Mouse (Mus musculus): ENCODE results near the gene Actrt3. TPM values are rescaled to one million over a fixed set of nuclear protein-coding genes. Genes with fewer than 3 reads are reported as not detected.

The Actrt3 gene
- total RNA-seq (2021) = not detected
- long read RNA-seq, experiment 1 = 0 reads
- long read RNA-seq, experiment 2 = 0 reads

DNA sequence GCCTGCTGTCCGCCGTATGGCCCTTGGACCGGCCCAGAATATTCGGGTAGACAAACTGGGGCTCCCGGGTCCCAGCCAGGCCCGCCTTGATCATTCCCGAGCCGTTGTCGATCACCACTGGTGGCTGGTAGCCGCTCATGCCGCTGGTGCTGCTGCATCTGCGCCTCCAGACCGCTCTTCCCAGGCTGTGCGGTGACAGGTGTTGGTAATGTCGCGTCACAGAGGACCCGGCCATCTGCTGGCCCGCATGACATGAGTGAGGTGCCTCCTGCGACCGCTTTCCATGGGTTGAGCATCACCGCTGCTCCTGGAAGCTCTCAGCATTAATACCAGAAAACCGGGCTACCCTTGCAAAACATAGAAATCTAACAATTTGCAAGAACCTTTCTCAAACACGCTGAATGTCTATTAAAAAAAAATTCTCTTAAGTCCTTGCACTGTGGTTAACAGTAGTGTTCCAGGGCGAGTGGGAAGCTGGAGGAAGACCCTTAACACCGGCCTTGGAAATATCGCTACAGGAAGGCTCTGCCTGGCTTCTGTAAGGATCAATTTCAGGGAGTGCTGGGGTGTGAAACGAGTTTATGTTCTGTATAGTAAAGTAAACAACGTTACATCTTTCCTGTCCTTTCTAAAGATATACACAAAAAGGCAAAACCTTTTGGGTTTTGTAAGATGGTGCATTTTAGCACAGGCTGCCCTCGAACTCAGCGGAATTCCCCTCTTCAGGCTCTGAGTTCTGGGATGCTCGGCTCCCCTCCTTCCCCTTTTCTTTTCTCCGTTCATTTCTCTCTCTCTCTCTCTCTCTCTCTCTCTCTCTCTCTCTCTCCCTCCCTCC, at the start of gene Actrt3:
Actrt3 (minus strand) TSS at position 229 of the 835 bp plus-strand sequence.
- peak; percentile 22 for DNase-seq

DNA sequence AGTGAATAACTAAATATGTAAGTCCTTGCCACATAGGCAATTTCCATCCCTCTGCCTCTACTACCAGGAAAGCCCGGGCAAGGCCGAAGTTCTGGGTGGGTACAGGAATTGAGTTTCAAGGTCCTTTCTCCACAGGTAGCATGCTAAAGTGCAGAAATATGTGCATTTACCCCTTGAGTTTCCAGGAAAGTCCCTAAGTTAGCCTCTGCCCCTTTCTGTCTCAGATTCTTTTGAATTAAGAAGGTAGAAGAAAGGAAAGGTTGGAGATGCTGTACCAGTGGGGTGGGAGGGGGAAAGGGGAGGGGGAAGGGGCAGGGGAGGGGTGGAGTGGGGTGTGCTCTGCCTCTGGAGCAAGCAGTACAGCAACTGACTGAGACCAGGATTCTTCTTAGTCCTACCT, 48.7 kb upstream of the Actrt3 start:
- no peak for DNase-seq

DNA sequence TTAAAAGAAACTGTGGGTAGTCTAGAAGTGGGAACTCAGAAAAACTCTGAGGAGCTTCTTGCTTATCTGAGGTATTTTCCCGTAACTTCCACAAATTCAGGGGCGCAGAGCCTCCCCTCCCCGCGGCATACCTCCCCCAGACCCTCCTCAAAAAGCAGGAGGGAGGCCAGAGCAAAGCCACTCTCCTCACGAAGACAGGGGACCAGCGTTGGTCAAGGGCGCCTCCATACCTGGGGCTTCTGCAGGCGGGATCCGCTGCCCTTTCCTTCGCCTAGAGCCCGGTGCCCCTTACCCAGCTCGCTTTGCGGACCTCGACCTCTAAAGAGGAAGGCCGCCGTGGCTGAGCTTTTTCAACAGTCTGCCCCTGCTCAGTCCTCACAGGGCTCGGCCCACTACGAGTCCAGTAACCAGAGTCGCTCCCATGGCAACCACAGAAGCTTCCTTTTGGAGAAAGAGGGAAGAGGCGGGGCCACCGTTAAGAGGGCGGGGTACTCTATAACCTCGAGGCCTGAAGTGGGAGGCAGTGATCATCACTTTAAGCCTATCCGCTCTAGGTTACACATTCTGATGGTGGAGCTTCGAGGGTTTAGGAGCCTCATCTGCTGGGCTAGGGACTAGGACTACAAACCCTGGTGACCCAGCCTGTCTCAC, 47.8 kb upstream of the Actrt3 start, which contains the start of gene Lrrc34:
Lrrc34 (minus strand) TSS at position 430 of the 651 bp plus-strand sequence.
- DNase-seq = peak; percentile 61

DNA sequence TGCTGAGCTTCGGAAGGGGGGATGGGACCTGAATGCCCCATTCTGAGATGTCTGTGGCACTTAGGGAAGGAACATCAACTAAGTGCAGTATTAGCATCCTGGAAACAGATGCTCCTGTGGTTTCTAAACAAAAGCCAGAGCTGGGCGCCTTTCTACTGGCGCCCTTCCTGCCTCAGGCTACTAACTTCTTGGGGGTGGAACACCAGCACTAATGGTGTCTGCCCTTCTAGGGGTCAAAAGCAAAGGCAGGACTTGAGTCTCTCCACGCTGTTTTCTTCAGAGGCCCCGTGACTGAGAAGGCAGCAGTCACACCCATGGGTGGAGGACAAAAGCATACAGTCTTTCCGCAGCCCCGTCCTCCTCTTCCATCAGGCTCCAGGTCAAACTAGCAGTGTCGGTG, 47.0 kb upstream of the Actrt3 start:
- DNase-seq = no peak

DNA sequence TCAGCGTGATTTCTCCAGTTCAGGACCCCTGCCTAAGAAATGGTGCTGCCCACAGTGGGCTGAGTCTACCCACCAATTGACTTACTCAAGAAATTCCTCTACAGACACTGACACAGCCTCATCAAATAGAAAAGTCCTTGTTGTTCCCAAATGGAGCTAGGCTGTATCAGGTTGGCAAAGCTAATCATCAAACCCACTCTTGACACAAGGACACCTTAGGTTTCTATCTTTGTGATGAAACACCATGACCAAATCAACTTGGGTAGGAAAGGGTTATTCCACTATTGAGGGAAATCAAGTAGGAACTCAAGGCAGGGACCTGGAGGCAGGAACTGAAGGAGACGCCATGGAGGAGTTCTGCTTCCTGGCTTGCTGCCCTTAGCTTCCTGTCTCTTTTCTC, 44.5 kb upstream of the Actrt3 start, which contains the start of gene Lrriq4:
Lrriq4 (plus strand) TSS at position 301 of the 400 bp plus-strand sequence.
- DNase-seq = no peak

DNA sequence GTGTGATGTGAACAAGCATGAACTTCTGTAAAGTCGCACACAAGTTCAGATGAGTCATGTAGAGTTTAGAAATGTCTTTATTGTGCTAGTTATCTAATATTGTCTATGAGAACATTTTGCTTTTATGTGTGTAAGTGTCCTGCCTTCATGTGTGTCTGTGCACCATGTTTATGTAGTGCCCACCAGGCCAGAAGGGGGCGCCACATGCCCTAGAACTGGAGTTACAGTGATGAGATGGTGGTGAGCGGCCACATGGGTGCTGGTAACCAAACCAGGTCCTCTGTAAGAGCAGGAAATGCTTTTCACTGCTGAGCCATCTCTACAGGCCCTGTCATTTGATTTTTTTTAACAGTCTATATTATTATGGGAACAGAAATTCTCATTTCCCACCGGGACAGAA, 35.9 kb upstream of the Actrt3 start:
- no peak for DNase-seq

DNA sequence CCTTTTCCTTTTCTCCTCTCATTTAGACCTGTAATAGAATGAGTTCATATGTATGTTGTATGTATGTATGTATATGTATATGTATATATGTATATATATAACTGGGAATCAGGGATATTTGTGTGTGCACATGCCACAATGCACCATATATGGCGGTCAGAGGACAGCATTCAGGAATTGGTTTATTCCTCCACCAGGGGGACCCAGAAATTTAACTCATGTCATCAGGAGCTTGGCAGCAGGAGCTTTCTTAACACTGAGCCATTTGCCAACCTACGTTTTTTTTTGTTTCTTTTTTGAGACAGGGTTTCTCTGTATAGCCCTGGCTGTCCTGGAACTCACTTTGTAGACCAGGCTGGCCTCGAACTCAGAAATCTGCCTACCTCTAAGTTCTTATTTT, 33.9 kb upstream of the Actrt3 start:
- no peak for DNase-seq

DNA sequence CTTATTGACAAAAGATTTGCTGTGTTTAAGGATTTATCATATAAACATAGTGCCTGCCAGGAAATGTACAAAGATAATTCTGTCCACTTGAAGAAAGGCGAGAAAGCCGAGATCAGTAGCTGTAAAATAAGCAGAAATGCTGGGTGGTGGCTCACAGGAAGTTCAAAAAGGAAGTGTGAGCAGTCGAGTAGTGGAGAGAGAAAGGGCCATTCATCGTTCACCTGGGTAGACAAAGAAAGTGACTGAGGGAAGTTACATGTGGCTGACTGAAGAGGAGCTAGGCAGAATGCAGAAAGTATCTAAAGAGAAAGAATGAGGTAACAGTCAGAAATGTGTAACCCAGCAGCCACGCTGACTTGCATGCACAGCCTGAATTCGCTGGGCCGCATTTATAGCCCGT, 20.4 kb upstream of the Actrt3 start:
- no peak for DNase-seq

DNA sequence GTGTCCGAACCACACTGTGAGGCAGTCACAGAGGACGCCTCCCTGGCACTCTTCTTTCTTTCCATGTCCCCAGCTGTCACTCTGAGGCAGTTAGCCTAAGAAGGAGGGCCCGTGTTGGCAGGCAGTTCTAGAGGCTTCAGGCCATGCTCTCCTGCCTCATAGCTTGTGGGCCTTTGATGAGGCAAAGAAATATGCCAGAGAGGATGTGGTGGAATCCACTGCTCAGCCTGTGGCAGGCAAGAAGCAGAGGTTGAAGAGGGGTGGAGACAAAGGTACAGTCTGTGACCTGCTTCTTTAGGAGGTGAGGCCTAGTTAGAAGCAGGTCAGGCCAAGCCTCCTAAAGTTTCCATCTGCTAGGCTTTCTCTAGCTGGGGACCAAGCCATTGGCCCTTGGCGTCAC, 11.2 kb upstream of the Actrt3 start:
- DNase-seq = no peak

DNA sequence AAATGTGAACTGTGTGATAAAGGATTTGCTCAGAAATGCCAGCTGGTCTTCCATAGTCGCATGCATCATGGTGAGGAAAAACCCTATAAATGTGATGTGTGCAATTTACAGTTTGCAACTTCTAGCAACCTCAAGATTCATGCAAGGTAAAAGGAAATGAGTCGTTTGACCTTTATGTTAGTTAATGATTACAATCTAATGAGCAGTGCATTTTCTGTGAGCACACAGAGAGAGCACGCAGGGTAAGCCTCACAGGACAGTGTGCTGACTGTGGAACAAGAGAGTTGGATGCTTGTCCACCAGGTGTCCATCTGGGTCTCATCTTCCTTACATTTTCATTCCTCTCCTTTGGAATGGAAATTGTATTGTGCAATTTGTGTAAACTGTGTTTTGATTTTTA, 9.3 kb upstream of the Actrt3 start:
- DNase-seq = no peak

DNA sequence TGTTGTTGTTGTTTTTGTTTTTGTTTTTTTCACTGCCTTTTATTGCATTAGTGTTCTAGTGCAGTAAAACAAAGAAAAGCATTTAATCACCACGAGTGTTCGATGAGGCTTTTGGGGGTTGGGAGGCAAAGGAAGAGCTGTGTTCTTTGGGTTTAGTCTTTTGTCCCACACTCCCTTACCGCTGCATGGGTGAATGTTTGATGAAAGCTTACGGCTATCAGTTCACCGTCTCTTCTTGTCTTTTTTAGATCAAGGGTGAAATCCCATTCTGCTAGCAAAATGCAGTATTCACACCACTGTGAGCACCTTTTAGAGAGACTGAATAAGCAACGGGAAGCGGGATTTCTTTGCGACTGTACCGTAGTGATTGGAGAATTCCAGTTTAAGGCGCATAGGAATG, 3.5 kb upstream of the Actrt3 start:
- DNase-seq = no peak

DNA sequence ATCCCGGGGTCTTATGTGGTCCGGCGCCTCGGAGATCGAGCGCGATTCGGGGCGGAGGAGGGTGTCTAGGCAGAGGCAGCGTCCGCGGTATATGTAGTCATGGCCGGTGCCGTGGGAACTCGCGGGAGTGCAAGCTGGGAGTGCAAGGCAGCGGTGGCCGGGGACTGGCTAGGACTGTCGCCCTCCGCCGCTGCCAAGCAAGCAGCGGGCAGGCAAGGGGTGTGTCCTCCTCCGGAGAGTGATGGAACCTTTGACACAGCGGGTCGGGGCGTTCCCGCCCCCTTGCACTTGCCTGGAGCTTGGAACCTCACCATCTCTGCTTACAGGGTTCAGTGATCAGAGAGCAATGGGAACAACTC, 3.0 kb upstream of the Actrt3 start:
- DNase-seq = peak; percentile 80

DNA sequence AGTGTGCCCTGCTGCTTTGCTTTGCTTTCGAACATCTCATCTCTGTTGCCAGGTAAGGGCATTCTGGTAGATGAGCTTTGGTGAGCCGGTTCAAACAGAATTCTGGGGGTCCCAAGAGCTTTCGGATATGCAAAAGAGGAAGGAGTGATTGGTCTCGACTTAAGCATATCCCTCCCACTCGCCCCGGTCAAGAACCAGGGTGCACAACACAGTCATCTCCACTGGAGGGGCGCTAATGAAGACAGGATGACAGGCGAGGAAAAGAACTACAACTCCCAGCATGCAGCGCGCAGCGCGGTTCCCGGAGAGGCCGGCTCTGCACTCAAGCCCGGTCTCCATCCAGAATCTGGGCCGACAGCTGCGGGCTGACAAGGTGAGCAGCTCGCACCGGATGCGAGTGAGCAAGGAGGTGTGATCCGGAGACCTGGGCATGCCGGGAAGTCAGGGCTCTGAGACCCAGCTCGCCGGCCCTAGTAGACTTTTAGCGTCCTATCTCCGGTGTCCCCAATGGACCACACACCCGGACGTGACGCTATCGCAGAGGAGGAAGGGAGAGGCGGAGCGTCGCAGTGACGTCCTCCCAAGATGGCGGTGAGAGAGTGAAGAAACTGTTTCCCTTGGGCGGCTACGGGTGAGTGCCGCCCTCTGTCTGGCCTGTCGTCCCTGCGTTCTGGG, 2.5 kb upstream of the Actrt3 start, which contains the start of gene Mynn:
Mynn (plus strand) TSS at position 1 of the 675 bp plus-strand sequence.
- peak; percentile 95 for DNase-seq

DNA sequence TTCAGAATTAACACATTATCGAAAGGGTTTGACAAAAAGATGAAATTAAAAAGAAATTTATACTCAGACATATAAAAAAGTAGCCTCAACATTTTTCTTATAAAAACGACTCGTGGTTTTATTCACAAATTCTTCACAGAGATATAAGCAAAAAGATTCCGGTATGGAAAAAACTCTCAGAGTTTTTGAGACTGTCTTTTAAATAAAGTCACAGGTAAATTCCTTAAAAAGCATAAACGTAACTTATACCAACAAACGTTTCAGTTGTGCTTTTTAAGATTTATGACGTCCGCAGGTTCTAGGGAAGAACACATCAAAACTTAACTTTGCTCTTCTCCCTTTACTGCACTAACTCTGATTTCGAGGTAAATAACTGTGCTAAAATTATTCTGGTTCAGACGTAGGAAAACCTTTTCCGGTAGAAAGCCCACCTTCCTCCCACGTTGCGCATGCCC, 1.9 kb upstream of the Actrt3 start:
- DNase-seq = no peak

DNA sequence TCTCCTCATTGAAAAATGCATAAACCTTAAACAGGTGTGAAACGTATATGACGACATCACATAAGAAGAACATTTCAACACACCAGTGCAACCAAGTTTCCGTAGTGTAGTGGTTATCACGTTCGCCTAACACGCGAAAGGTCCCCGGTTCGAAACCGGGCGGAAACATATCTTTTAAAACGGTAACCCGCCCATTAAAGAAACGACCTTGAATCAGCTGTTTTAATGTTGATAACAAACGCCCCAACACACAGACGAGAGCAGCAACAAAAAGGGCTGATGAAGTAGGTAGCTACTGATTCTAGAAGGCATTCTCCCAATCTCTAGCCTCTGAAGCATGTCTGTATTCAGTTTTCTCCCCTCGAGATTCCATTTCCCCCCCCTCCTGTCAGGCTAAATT, 1.4 kb upstream of the Actrt3 start:
- DNase-seq = peak; percentile 88

DNA sequence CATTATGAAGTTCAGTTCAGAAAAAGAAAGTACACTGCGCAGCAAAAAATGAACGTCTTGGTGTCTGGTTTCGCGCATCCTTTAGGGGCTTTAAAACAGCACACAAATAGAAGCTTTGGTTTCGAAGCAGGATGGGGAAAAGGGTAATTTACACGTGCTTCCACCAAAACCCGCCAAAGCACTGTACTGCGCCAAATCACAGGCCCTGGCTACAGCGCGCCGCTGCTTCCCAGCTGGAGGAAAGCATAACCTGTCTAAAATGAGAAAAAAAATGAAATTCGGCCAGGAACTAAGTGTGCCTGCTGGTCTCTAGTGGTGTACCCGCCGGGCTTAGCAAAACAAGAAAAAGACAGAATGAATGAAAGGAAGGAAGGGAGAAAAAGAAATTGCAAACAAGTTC, 978 bp upstream of the Actrt3 start:
- peak; percentile 33 for DNase-seq

DNA sequence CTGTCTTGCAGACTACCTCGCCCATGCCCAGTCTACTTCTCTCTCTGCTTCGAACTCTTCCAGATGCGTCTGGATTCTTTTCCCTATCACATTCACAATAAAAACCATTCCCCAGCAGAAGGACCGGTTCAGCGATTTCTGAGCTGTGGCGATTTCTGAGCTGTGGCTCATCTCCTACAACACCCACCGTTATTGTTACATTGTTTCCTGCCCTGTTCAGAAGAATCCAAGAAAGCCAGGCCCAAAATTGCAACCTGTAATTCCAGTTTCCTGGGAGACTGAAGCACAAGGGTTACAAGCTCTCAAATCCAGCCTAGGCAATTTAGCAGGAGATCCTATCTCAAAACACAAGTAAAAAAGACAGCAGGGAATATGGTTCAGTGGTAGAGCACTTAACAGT, 2.5 kb downstream of the Actrt3 start:
- DNase-seq = no peak

DNA sequence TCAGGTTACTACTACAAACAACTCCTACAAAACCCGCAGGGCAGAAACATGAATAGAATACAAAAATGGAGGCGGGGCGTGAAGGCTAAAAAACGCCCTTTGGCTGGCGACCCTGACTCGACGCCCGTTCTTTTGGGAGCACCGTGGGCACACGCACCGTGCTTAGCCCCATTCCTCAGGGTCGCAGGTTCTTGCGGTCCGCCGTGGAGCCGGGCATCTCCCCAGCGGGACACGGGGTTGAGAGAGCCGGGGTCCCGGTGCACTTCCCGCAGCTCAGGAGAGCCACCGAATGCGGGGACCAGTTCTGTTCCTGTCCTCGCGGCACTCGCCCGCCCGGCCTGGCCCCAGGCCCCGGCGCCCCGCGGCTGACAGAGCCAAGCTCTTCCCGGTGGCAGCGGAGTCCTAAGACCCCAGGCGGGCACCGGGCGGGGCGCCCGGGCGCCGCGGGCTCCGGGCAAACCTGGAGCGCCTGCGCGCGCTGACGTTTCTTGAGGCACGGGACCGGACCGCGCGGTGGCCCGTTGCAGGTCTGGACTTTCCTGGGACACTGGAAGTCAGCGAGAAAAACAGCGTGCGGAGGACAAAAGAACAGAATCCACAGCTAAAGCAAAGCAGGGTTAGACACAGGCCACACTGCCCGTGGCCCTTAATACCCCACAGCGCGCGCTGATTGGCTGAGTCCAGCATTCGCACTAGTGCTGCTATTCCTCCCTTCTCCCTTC, 4.5 kb downstream of the Actrt3 start:
- DNase-seq = peak; percentile 62

DNA sequence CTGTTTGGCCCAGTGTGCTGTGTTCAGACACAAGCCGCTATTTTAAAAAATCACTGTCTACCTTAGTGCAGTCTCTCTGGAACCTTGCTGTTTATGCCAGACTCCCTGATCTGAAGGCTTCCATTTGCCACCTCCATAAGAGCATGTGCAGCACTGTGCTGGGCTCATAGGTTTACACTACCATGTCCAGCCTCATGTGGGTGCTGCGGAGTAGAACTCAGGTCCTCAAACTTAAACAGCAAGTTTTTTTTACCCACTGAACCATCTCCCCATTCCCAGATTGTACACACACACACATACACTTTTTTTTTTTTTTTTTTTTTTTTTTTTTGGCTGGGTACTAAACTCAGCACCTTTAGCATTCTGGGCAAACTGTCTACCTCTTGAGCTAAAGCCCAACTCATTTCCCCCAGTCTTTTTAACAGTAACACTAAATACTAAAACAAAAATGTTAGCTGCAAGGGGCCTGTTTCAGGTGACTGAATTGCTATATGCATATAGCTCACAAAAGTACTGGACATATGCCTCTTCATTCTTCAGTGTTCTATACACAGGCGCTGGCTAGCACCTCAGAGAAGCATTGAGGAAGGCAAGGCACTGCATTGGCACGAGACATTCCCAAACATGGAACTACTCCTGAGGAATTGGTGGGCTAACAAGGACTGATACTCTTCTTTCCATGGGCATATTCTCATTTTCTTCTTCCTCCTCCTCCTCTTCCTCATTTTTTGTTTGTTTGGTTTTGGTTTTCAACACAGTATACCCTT, 5.8 kb downstream of the Actrt3 start:
- DNase-seq = no peak

DNA sequence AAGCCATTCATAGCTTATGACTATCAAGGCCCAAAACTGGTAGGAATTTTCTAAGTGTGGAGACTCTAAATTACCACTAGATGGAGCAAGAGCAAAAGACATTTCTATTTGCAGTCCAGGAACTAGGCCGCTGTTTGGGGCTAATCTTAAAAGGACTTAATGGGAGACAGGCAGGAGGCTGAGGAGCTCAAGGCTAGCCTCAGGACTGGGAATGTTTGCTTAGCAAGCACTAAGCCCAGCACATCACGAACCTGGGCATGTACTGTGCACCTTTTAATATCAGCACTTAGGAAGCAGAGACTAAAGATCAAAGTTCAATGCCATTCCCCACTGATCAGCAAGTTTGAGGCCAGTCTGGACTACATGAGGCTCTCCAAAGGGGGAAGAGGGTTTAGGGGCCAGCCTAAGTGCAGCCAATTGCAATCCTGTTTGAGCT, 7.3 kb downstream of the Actrt3 start:
- DNase-seq = peak; percentile 22

DNA sequence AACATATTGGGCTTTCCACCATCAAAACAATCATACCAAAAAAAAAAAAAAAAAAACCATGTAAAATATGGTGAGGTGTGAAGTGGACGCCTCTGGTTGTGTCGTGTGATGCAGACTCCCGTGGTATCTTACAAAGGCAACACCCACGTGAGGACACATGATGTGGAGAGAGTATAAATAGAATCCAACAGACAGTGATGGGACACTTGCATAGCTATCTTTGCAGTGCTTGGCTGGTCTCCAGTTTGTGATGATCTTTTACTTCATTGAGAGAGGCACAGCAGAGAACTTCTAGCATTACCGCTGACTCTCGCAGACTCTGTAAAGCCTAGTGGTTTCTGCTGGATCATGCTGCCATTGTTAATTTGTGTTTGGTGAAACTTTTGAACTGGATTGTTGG, 10.9 kb downstream of the Actrt3 start:
- no peak for DNase-seq
